Mouse (Mus musculus): ENCODE results near the gene Gm10061.
"Not testable (repeated sequence)": the region's sequence is repeated elsewhere in the genome, so short reads cannot be mapped to it uniquely, and the experiment has no call there.

The Gm10061 gene

DNA sequence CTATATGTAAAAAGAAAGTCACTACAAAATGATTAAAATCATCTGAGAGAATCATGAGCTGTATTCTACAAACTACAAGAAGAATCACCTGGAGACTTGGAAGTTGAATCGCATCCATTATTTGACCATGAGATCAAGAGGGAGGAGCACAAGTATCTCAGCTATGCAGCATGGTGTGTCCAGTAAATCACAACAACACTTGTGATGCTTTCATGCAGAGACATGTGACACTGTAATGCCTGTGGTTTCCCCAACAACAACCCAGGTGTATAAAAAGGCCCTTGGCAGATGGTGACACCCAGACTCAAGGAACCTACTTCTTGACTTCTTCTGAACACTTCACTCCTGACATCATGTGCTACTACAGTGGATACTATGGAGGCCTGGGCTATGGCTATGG lies at the start of gene Gm10061:
Gm10061 (plus strand) TSS at position 301 of the 400 bp plus-strand sequence.
- no peak for DNase-seq

DNA sequence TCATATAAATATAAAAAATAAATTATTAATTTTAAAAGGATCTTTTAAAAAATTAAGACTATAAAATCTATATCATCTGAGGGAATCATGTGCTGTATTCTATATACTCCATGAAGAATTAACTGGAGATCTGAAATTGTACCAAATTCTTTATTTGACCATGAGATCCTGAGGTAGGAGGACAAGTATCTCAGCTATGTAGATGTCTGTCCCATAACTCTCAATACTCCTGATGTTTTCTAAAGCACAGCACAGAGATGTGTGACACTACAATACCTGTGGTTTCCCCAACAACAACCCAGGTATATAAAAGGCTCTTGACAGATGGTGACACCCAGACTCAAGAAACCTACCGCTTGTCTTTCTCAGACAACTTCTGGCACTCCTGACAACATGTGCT lies 10.3 kb upstream of the Gm10061 start, which contains the start of gene Gm6358:
Gm6358 (plus strand) TSS at position 301 of the 400 bp plus-strand sequence.
- DNase-seq, result no peak

DNA sequence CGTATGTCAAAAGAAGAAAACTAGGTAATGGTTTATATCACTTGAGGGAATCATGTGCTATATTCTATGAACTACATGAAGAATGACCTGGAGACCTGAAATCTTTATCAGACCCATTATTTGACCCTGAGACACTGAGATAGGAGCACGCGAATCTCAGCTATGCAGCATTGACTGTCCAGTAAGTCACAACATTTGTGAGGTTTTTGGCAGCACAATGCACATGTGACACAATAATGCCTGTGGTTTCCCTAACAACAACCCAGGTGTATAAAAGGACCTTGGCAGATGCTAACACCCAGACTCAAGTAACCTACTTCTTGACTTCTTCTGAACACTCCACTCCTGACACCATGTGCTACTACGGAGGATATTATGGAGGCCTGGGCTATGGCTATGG lies 6.8 kb downstream of the Gm10061 start, which contains the start of gene Gm9789:
Gm9789 (plus strand) TSS at position 301 of the 400 bp plus-strand sequence.
- DNase-seq, result no peak

DNA sequence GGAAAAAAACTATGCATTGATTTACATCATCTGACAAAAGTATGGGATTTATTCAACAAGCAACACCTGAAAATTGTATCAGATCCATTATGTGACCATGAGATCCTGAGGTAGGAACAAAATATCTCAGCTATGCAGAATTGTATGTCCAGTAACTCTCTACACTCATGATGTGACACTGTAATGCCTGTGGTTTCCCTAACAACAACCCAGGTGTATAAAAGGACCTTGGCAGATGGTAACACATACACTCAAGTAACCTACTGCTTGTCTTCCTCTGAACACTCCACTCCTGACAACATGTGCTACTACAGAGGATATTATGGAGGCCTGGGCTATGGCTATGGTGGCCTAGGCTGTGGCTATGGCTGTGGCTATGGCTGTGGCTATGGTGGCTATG lies 18.3 kb downstream of the Gm10061 start, which contains the start of gene Gm7735:
Gm7735 (plus strand) TSS at position 301 of the 400 bp plus-strand sequence.
- not testable (repeated sequence) for DNase-seq

DNA sequence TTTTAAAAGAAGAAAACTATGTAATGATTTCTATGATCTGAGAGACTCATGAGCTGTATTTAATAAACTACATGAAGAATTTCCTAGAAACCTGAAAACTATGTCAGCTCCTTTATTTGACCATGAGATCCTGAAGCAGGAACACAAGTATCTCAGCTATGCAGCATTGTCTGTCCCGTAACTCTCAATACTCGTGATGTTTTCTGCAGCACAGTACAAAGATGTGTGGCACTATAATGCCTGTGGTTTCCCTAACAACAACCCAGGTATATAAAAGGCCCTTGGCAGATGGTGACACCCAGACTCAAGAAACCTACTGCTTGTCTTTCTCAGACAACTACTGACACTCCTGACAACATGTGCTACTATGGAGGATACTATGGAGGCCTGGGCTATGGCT lies 23.5 kb downstream of the Gm10061 start, which contains the start of gene 1110057P08Rik:
1110057P08Rik (plus strand) TSS at position 301 of the 400 bp plus-strand sequence.
- DNase-seq, result no peak

DNA sequence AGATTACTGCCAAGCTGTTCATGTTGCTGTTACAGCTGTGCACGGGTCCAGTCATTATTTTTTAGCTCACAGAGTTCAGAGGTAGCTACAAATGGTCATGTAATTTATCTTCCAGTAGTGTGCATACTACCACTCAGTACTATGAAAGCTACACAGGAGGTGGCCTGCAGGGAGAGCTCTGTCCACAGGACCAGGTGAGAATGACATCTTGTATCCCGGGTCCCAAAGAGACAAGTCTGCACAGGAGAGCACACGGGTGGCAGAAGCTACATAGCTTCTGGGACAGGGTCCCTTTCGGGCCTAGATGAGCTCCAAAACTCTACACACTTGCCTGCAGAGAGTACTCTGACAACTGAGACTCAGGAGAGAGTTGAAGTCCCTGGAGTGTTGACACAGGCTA lies 37.7 kb downstream of the Gm10061 start:
- peak; percentile 44 for DNase-seq
